Mouse (Mus musculus) MEL (cell line): ENCODE measurements around the gene Kidins220. TPM values are rescaled to one million over a fixed set of nuclear protein-coding genes. Genes with fewer than 3 reads are reported as not detected.

Experiments
- DNase-seq: peaks from one replicate; pipeline ENCODE4 v3.0.0; 2011; ENCODE audit warnings: low read depth, low spot score
- H3K27ac ChIP-seq: 2 replicates; pipeline ENCODE4 v1.5.1; 2012; ENCODE audit warnings: low read depth, mild to moderate bottlenecking, control low read depth, low read length, moderate library complexity; ENCODE audit not compliant: control insufficient read depth
- H3K27me3 ChIP-seq, 2 experiments: fragments of 150-350 bp in 1 of 2; sonication (generic) in 1 of 2; 2 replicates each; pipeline ENCODE4 v1.6.1; 2012; ENCODE audit warnings: low read length in 2 of 2, mild to moderate bottlenecking in 2 of 2, improper control_type of control experiment in 1 of 2, moderate library complexity in 1 of 2; ENCODE audit not compliant: insufficient read depth in 2 of 2, control insufficient read depth in 1 of 2
- H3K36me3 ChIP-seq, 2 experiments: 2 replicates each; pipeline ENCODE4 v1.6.1; 2012 to 2014; ENCODE audit warnings: low read length in 2 of 2, improper control_type of control experiment in 1 of 2, inconsistent platforms in 1 of 2, mild to moderate bottlenecking in 1 of 2; ENCODE audit not compliant: insufficient read depth in 2 of 2, control insufficient read depth in 1 of 2
- H3K4me1 ChIP-seq, 2 experiments: fragments of 150-350 bp in 1 of 2; sonication (generic) in 1 of 2; 2 replicates each; pipeline ENCODE4 v1.6.1; 2012; ENCODE audit warnings: low read length in 2 of 2, improper control_type of control experiment in 1 of 2, mild to moderate bottlenecking in 1 of 2; ENCODE audit not compliant: insufficient read depth in 2 of 2, control insufficient read depth in 1 of 2
- H3K4me3 ChIP-seq, 2 experiments: fragments of 150-350 bp in 1 of 2; sonication (generic) in 1 of 2; 2 replicates each; pipeline ENCODE4 v1.5.1; 2012; ENCODE audit warnings: low read depth in 2 of 2, low read length in 2 of 2, mild to moderate bottlenecking in 2 of 2, moderate library complexity in 2 of 2, control low read depth in 1 of 2, improper control_type of control experiment in 1 of 2; ENCODE audit not compliant: control insufficient read depth in 1 of 2, insufficient read depth in 1 of 2
- H3K79me2 ChIP-seq: 2 replicates; pipeline ENCODE4 v1.6.1; 2012; ENCODE audit warnings: mild to moderate bottlenecking, low read length, moderate library complexity; ENCODE audit not compliant: control insufficient read depth, poor library complexity, insufficient read depth
- H3K9ac ChIP-seq: 2 replicates; pipeline ENCODE4 v1.6.1; 2012; ENCODE audit warnings: low read depth, mild to moderate bottlenecking, control low read depth, low read length, moderate library complexity; ENCODE audit not compliant: control insufficient read depth, poor library complexity, severe bottlenecking
- H3K9me3 ChIP-seq: fragments of 150-350 bp; sonication (generic); replicated peaks from 2 replicates; pipeline ENCODE4 v1.6.1; 2012; ENCODE audit warnings: mild to moderate bottlenecking, low read length, improper control_type of control experiment, moderate library complexity; ENCODE audit not compliant: insufficient read depth
- CHD2 ChIP-seq: IDR thresholded peaks from 2 replicates; pipeline ENCODE4 v1.6.1; 2011; ENCODE audit warnings: low read length, improper control_type of control experiment
- CTCF ChIP-seq, 3 experiments: IDR thresholded peaks in 2 of 3; conservative IDR thresholded peaks in 1 of 3; 2 replicates each; pipeline ENCODE4 v1.5.1; 2011 to 2012; ENCODE audit warnings: low read length in 3 of 3, low read depth in 2 of 3, mild to moderate bottlenecking in 2 of 3, improper control_type of control experiment in 1 of 3, inconsistent platforms in 1 of 3, mixed read lengths in 1 of 3, moderate library complexity in 1 of 3; ENCODE audit not compliant: control insufficient read depth in 1 of 3, insufficient read depth in 1 of 3, poor library complexity in 1 of 3, severe bottlenecking in 1 of 3
- E2F4 ChIP-seq: IDR thresholded peaks from 2 replicates; pipeline ENCODE4 v1.6.1; 2011; ENCODE audit warnings: low read depth, low read length, improper control_type of control experiment, borderline replicate concordance
- GABPA ChIP-seq: IDR thresholded peaks from 2 replicates; pipeline ENCODE4 v1.6.1; 2012; ENCODE audit warnings: low read depth, mild to moderate bottlenecking, inconsistent platforms, low read length, improper control_type of control experiment, moderate library complexity
- GATA1 ChIP-seq: IDR thresholded peaks from 2 replicates; pipeline ENCODE4 v1.6.1; 2011; ENCODE audit warnings: low read depth, low read length, improper control_type of control experiment
- MAFK ChIP-seq: IDR thresholded peaks from 2 replicates; pipeline ENCODE4 v1.6.1; 2011; ENCODE audit warnings: low read depth, mild to moderate bottlenecking, low read length, improper control_type of control experiment, borderline replicate concordance
- MAZ ChIP-seq: IDR thresholded peaks from 2 replicates; pipeline ENCODE4 v1.6.1; 2012; ENCODE audit warnings: low read depth, mild to moderate bottlenecking, inconsistent platforms, low read length, improper control_type of control experiment
- MEF2A ChIP-seq: IDR thresholded peaks from 2 replicates; pipeline ENCODE4 v1.6.1; 2014; ENCODE audit warnings: low read depth, mild to moderate bottlenecking, inconsistent platforms, low read length, improper control_type of control experiment; ENCODE audit not compliant: poor library complexity, insufficient replicate concordance, severe bottlenecking; ENCODE audit errors: extremely low read depth
- MYB ChIP-seq: IDR thresholded peaks from 2 replicates; pipeline ENCODE4 v1.6.1; 2011; ENCODE audit warnings: mild to moderate bottlenecking, low read depth, low read length, improper control_type of control experiment
- NELFE ChIP-seq: IDR thresholded peaks from 2 replicates; pipeline ENCODE4 v1.6.1; 2011; ENCODE audit warnings: low read depth, low read length, improper control_type of control experiment
- POLR2A ChIP-seq, 2 experiments: IDR thresholded peaks; 2 replicates each; pipeline ENCODE4 v1.6.1; 2011 to 2012; ENCODE audit warnings: low read length in 2 of 2, mild to moderate bottlenecking in 2 of 2, control low read depth in 1 of 2, improper control_type of control experiment in 1 of 2, low read depth in 1 of 2, moderate library complexity in 1 of 2; ENCODE audit not compliant: control insufficient read depth in 1 of 2, insufficient read depth in 1 of 2, poor library complexity in 1 of 2
- POLR2AphosphoS5 ChIP-seq: IDR thresholded peaks from 2 replicates; pipeline ENCODE4 v1.6.1; 2012; ENCODE audit warnings: low read depth, borderline replicate concordance, mild to moderate bottlenecking, inconsistent platforms, low read length, moderate library complexity, mixed read lengths
- RAD21 ChIP-seq: IDR thresholded peaks from 2 replicates; pipeline ENCODE4 v1.6.1; 2011; ENCODE audit warnings: mild to moderate bottlenecking, low read depth, low read length, improper control_type of control experiment
- RCOR1 ChIP-seq: IDR thresholded peaks from 2 replicates; pipeline ENCODE4 v1.6.1; 2012; ENCODE audit warnings: low read depth, mild to moderate bottlenecking, inconsistent platforms, low read length, improper control_type of control experiment
- SMC3 ChIP-seq: IDR thresholded peaks from 2 replicates; pipeline ENCODE4 v1.6.1; 2011; ENCODE audit warnings: low read depth, low read length, improper control_type of control experiment
- TBP ChIP-seq: IDR thresholded peaks from 2 replicates; pipeline ENCODE4 v1.8.0; 2011; ENCODE audit warnings: low read depth, low read length, improper control_type of control experiment
- TCF12 ChIP-seq: IDR thresholded peaks from 2 replicates; pipeline ENCODE4 v1.6.1; 2014; ENCODE audit warnings: low read depth, mild to moderate bottlenecking, inconsistent platforms, low read length, improper control_type of control experiment, moderate library complexity
- ZC3H11A ChIP-seq: IDR thresholded peaks from 2 replicates; pipeline ENCODE4 v1.6.1; 2012; ENCODE audit warnings: low read depth, mild to moderate bottlenecking, inconsistent platforms, low read length, improper control_type of control experiment
- ZKSCAN1 ChIP-seq: IDR thresholded peaks from 2 replicates; pipeline ENCODE4 v1.6.1; 2012; ENCODE audit warnings: low read depth, mild to moderate bottlenecking, inconsistent platforms, low read length, improper control_type of control experiment, moderate library complexity
- polyA plus RNA-seq, 2 experiments: library from polyadenylated mRNA; stranded (reverse) in 1 of 2; unstranded in 1 of 2; fragments of >175 nt in 1 of 2; fragments of >200 nt in 1 of 2; gene quantifications; 2 replicates each; pipeline versions ENCODE4 v1.2.1 to v1.2.4; 2012; ENCODE audit warnings: low replicate concordance in 2 of 2, low read depth in 1 of 2; ENCODE audit not compliant: insufficient read length in 2 of 2, insufficient read depth in 1 of 2, missing spikeins in 1 of 2
- total RNA-seq: library from RNA; depleted of rRNA; stranded (reverse); fragments of 300-350 nt; gene quantifications from 2 replicates; pipeline ENCODE4 v1.2.3, GENCODE M21; 2012

Kidins220 gene
- total and polyA plus RNA-seq, 3 experiments, result 26.2 to 124 (median 29.2) TPM

- Histone ChIP-seq H3K4me3 (no peak overlapping the region), H3K79me2 (no peaks in the 10 kb centered on the region), H3K27ac (no peak overlapping the region), H3K4me1 (no peaks in the 10 kb centered on the region), H3K27me3 (no peaks in the 10 kb centered on the region), H3K9ac (no peak overlapping the region), H3K9me3 (no peaks in the 10 kb centered on the region), H3K36me3 (no peaks in the 10 kb centered on the region)
- DNase-seq, result peak; percentile 67
- TF ChIP-seq MAZ (no peak), CTCF (IDR thresholded peaks at IDR 0.05 in 2 of 3, conservative IDR thresholded peaks at IDR 0.05 in 1 of 3; ENCODE audit: control insufficient read depth in 1 of 3, insufficient read depth in 1 of 3, low read depth in 2 of 3, low read length in 3 of 3, poor library complexity in 1 of 3, severe bottlenecking in 1 of 3) (peak; percentile 58 to 84 (median 82)), SMC3 (peak; percentile 76), ZC3H11A (peak; percentile 56), MYB (no peak), POLR2AphosphoS5 (no peak), RAD21 (peak; percentile 78)
Observed at GRCm38 (mm10) chr12:24950376-24951046, 24.2 kb upstream of the Kidins220 start.

GRCm38 (mm10) chr12:24952147-24952546 lies 22.6 kb upstream of the Kidins220 start:
- Histone ChIP-seq H3K27ac (no peak overlapping the region), H3K9me3 (no peaks in the 10 kb centered on the region), H3K9ac (no peak overlapping the region), H3K36me3 (no peaks in the 10 kb centered on the region), H3K4me1 (no peaks in the 10 kb centered on the region), H3K4me3 (no peak overlapping the region), H3K79me2 (no peaks in the 10 kb centered on the region), H3K27me3 (no peaks in the 10 kb centered on the region)
- TF ChIP-seq CTCF (IDR thresholded peaks at IDR 0.05 in 2 of 3, conservative IDR thresholded peaks at IDR 0.05 in 1 of 3; ENCODE audit: control insufficient read depth in 1 of 3, insufficient read depth in 1 of 3, low read depth in 2 of 3, low read length in 3 of 3, poor library complexity in 1 of 3, severe bottlenecking in 1 of 3), result peak; percentile 64 to 69 (median 68)
- TF ChIP-seq GABPA, result no peak
- TF ChIP-seq RAD21, result peak; percentile 67
- TF ChIP-seq ZKSCAN1, result no peak
- TF ChIP-seq GATA1, result no peak
- peak; percentile 42 for TF ChIP-seq ZC3H11A
- TF ChIP-seq SMC3, result peak; percentile 66
- DNase-seq, result peak; percentile 75

- TF ChIP-seq E2F4 (no peak), ZKSCAN1 (no peak), GATA1 (no peak), RCOR1 (no peak), MEF2A (no peak), MAZ (no peak), POLR2A (IDR thresholded peaks at IDR 0.05; ENCODE audit: control insufficient read depth in 1 of 2, insufficient read depth in 1 of 2, low read depth in 1 of 2, low read length in 2 of 2, poor library complexity in 1 of 2) (no peak), MAFK (no peak), NELFE (no peak), TBP (no peak), TCF12 (no peak), MYB (no peak), CHD2 (no peak)
- Histone ChIP-seq H3K27ac (no peak overlapping the region), H3K36me3 (no peaks in the 10 kb centered on the region), H3K4me1 (no peaks in the 10 kb centered on the region), H3K27me3 (no peaks in the 10 kb centered on the region), H3K9ac (no peak overlapping the region), H3K4me3 (no peak overlapping the region), H3K9me3 (no peaks in the 10 kb centered on the region), H3K79me2 (no peaks in the 10 kb centered on the region)
- no peak for DNase-seq
Observed at GRCm38 (mm10) chr12:24955137-24955536, 19.6 kb upstream of the Kidins220 start.
